Comparison of ENCODE assay signal across 30 mouse cellular contexts in the genomic region with DNA sequence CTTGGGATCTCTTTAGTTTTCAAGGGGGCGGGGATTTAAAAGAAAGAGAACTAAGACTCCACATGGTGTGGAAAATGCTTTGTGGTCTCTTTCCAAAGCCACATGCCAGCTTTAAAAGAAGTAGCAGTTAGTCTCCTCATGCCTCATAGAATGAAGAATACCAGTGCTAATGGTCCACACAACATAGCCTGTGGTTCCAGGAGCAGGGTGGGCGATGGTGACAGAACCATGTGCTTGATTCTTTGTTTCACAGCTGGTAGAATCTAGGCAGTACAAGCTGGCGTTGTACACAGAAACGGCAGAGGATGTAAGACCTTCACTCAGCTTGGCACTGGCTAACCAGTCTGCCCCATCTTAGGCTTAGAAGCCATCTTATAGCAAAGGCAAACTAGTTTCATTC. TPM values are rescaled to one million over a fixed set of nuclear protein-coding genes. Genes with fewer than 3 reads are reported as not detected.
DNase-seq lines count a peak whose midpoint lies in the region; ATAC-seq and TF ChIP-seq lines count a peak whose summit lies in the region.
"Had no signal": no experiment of that assay in that cellular context is flagged by ENCODE, and none has a peak within 500 bp of the region (broad histone marks: within the 10 kb centered on the region; RNA-seq: fewer than 3 reads in every experiment).

No protein-coding gene starts in this region.

- H3K36me3 ChIP-seq in hindbrain, embryonic 16.5 days (ENCODE audit: control insufficient read depth, insufficient read depth, low read length) = no peaks in the 10 kb centered on the region
- no peaks in the 10 kb centered on the region for H3K36me3 ChIP-seq in hindbrain, embryonic 12.5 days
- H3K36me3 ChIP-seq in midbrain, embryonic 14.5 days (ENCODE audit: control insufficient read depth, insufficient read depth, low read length) = no peaks in the 10 kb centered on the region
- no peaks in the 10 kb centered on the region for H3K36me3 ChIP-seq in midbrain, embryonic 13.5 days
- H3K36me3 ChIP-seq: embryonic facial prominence, embryonic 10.5 days; embryonic facial prominence, embryonic 13.5 days; G1E; heart, embryonic 12.5 days; heart, embryonic 15.5 days; intestine, embryonic 15.5 days had no signal

- H3K9me3 ChIP-seq in hindbrain, embryonic 16.5 days (ENCODE audit: control insufficient read depth, low read length) = no peaks in the 10 kb centered on the region
- H3K9me3 ChIP-seq in hindbrain, embryonic 12.5 days (replicated peaks) = no peaks in the 10 kb centered on the region
- H3K9me3 ChIP-seq in midbrain, embryonic 14.5 days (ENCODE audit: control insufficient read depth, low read length) = no peaks in the 10 kb centered on the region
- no peaks in the 10 kb centered on the region for H3K9me3 ChIP-seq in midbrain, embryonic 13.5 days
- H3K9me3 ChIP-seq: embryonic facial prominence, embryonic 10.5 days; embryonic facial prominence, embryonic 13.5 days; forebrain, embryonic 13.5 days; heart, embryonic 12.5 days; heart, embryonic 15.5 days; intestine, embryonic 15.5 days had no signal

- H3K9ac ChIP-seq in hindbrain, embryonic 16.5 days (ENCODE audit: low read depth, low read length) = no peak overlapping the region
- no peak overlapping the region for H3K9ac ChIP-seq in hindbrain, embryonic 12.5 days
- H3K9ac ChIP-seq in midbrain, embryonic 14.5 days (replicated peaks; ENCODE audit: low read length) = no peak overlapping the region
- H3K9ac ChIP-seq in midbrain, embryonic 13.5 days (replicated peaks) = no peak overlapping the region
- H3K9ac ChIP-seq: embryonic facial prominence, embryonic 13.5 days; forebrain, embryonic 13.5 days; heart, embryonic 12.5 days; heart, embryonic 15.5 days; intestine, embryonic 15.5 days had no signal

- peak; percentile 67 for ATAC-seq in hindbrain, embryonic 16.5 days
- ATAC-seq in hindbrain, embryonic 12.5 days (ENCODE audit: low FRiP score) = no peak
- no peak for ATAC-seq in midbrain, embryonic 14.5 days (ENCODE audit: low FRiP score, low TSS enrichment)
- no peak for ATAC-seq in midbrain, embryonic 13.5 days
- ATAC-seq: intestine, embryonic 15.5 days had no signal

- H3K4me1 ChIP-seq in hindbrain, embryonic 16.5 days (ENCODE audit: control insufficient read depth, insufficient read depth, low read depth, low read length) = peaks cover 6% of the 10 kb centered on the region; the same call in 1 of the 2 replicates
- 0 out of 2 replicates have a peak, but pooled peaks cover 5% of the 10 kb centered on the region for H3K4me1 ChIP-seq in hindbrain, embryonic 12.5 days
- H3K4me1 ChIP-seq in midbrain, embryonic 14.5 days (ENCODE audit: control insufficient read depth, insufficient read depth, low read length) = peaks cover 4% of the 10 kb centered on the region; the same call in 1 of the 2 replicates
- H3K4me1 ChIP-seq in midbrain, embryonic 13.5 days (replicated peaks) = peaks cover 4% of the 10 kb centered on the region
- H3K4me1 ChIP-seq: intestine, embryonic 15.5 days had no signal

- H3K27ac ChIP-seq in hindbrain, embryonic 16.5 days (ENCODE audit: low read depth, low read length) = no peak overlapping the region
- H3K27ac ChIP-seq in hindbrain, embryonic 12.5 days = no peak overlapping the region
- no peak overlapping the region for H3K27ac ChIP-seq in midbrain, embryonic 14.5 days (replicated peaks; ENCODE audit: low read depth, low read length)
- no peak overlapping the region for H3K27ac ChIP-seq in midbrain, embryonic 13.5 days
- H3K27ac ChIP-seq: embryonic facial prominence, embryonic 10.5 days; embryonic facial prominence, embryonic 13.5 days; forebrain, embryonic 13.5 days; gastrocnemius, adult 2 months; heart, embryonic 15.5 days; intestine, embryonic 15.5 days had no signal

- no peak for TF ChIP-seq CTCF in brain, embryonic 14.5 days (IDR thresholded peaks at IDR 0.05; ENCODE audit: borderline replicate concordance, extremely low read depth, insufficient read depth, insufficient read length)

- intact Hi-C loops in heart, postnatal 10 days (cut with DNase I) = no loop called here

- peaks cover 4% of the 10 kb centered on the region; the same call in 1 of the 2 replicates for H3K27me3 ChIP-seq in hindbrain, embryonic 16.5 days (replicated peaks; ENCODE audit: control insufficient read depth, insufficient read depth, low read length)
- peaks cover 40% of the 10 kb centered on the region for H3K27me3 ChIP-seq in hindbrain, embryonic 12.5 days
- H3K27me3 ChIP-seq in midbrain, embryonic 14.5 days (ENCODE audit: control insufficient read depth, insufficient read depth, low read length) = 0 out of 2 replicates have a peak, but pooled peaks cover 5% of the 10 kb centered on the region
- peaks cover 18% of the 10 kb centered on the region for H3K27me3 ChIP-seq in midbrain, embryonic 13.5 days

- 49% methylated on average over 4 of the region's 4 CpGs for WGBS in hindbrain, embryonic 16.5 days
- WGBS in hindbrain, embryonic 12.5 days = 56% methylated on average over 4 of the region's 4 CpGs
- WGBS in midbrain, embryonic 14.5 days = 62% methylated on average over 4 of the region's 4 CpGs
- WGBS in midbrain, embryonic 13.5 days = 76% methylated on average over 4 of the region's 4 CpGs

- no peak for TF ChIP-seq POLR2A in brain, embryonic 14.5 days (IDR thresholded peaks at IDR 0.05; ENCODE audit: borderline replicate concordance, extremely low read depth, insufficient read depth, insufficient read length, poor library complexity, severe bottlenecking)

- H3K4me3 ChIP-seq in hindbrain, embryonic 16.5 days (ENCODE audit: low read length) = no peak overlapping the region
- H3K4me3 ChIP-seq in hindbrain, embryonic 12.5 days = no peak overlapping the region
- no peak overlapping the region for H3K4me3 ChIP-seq in midbrain, embryonic 14.5 days (replicated peaks; ENCODE audit: low read depth, low read length)
- no peak overlapping the region for H3K4me3 ChIP-seq in midbrain, embryonic 13.5 days (replicated peaks)
- H3K4me3 ChIP-seq: embryonic facial prominence, embryonic 10.5 days; embryonic facial prominence, embryonic 13.5 days; erythroblast, embryonic 14.5 days; forebrain, embryonic 13.5 days; gastrocnemius, adult 2 months; heart, embryonic 12.5 days; heart, embryonic 15.5 days; intestine, embryonic 15.5 days had no signal

- no peak overlapping the region for H3K4me2 ChIP-seq in hindbrain, embryonic 16.5 days (ENCODE audit: low read length)
- no peak overlapping the region for H3K4me2 ChIP-seq in hindbrain, embryonic 12.5 days (replicated peaks)
- H3K4me2 ChIP-seq in midbrain, embryonic 14.5 days (ENCODE audit: low read length) = no peak overlapping the region
- no peak overlapping the region for H3K4me2 ChIP-seq in midbrain, embryonic 13.5 days (replicated peaks)
- H3K4me2 ChIP-seq: embryonic facial prominence, embryonic 13.5 days; forebrain, embryonic 13.5 days; heart, embryonic 12.5 days; heart, embryonic 15.5 days; intestine, embryonic 15.5 days had no signal

- peak; percentile 31 for DNase-seq in heart, adult 11 months
- no peak for DNase-seq in heart, postnatal 10 days
- peak; percentile 20 for DNase-seq in midbrain, embryonic 14.5 days
- peak; percentile 39 for DNase-seq in brain, embryonic 14.5 days (ENCODE audit: low read depth)
- no peak for DNase-seq in lung, postnatal 36 days
- DNase-seq: adrenal gland, adult 2 months; adrenal gland, postnatal 14 days; B cell, adult 2 months; cerebellum, adult 11-12 months; cerebellum, adult 8-10 months; cerebellum, postnatal 36 days; embryo, embryonic 11 days; gastrocnemius, adult 2 months; gastrocnemius, postnatal 14 days; heart, adult 18-20 months; heart, postnatal 14 days; heart, postnatal 4 days; kidney, adult 11 months had no signal

RNA-seq across cellular contexts. Expression of a gene that starts 43.3 kb away (rescaled TPM):
- under 1 TPM; 0.15 to 0.38 TPM for total RNA-seq in heart, postnatal 10 days (2021)
- polyA plus RNA-seq in hindbrain, embryonic 16.5 days (2015; fragmentation: Nextera tagmentation; extraction: Ambion mirVana) = 2.7 and 4.3 TPM in 2 replicates
- polyA plus RNA-seq in hindbrain, embryonic 12.5 days (2016; fragmentation: Nextera tagmentation; extraction: Ambion mirVana) = 0.93 and 2.7 TPM in 2 replicates
- polyA plus RNA-seq in midbrain, embryonic 14.5 days (2014; fragmentation: Nextera tagmentation; extraction: Ambion mirVana) = 2.9 and 3.8 TPM in 2 replicates
- 0.93 and 2.8 TPM in 2 replicates for polyA plus RNA-seq in midbrain, embryonic 13.5 days (2015; fragmentation: Nextera tagmentation; extraction: Ambion mirVana)
- 5.1 and 10.7 TPM in 2 replicates for polyA plus RNA-seq in brain, embryonic 14.5 days (2012; rRNA removed)
- total RNA-seq: CH12.LX had no signal
- polyA plus RNA-seq: erythroblast, embryonic 14.5 days; G1E had no signal

Comparison
In these comparisons a context has a peak if more than half of its experiments do, and no peak if none do; other contexts are left out.
1. DNase-seq: peak in heart, adult 11 months (single experiment), midbrain, embryonic 14.5 days (single experiment) and brain, embryonic 14.5 days (single experiment); none in heart, postnatal 10 days (0 of 2) and lung, postnatal 36 days (single experiment).